ENCODE assay signal across 12 mouse cellular contexts in the genomic region with DNA sequence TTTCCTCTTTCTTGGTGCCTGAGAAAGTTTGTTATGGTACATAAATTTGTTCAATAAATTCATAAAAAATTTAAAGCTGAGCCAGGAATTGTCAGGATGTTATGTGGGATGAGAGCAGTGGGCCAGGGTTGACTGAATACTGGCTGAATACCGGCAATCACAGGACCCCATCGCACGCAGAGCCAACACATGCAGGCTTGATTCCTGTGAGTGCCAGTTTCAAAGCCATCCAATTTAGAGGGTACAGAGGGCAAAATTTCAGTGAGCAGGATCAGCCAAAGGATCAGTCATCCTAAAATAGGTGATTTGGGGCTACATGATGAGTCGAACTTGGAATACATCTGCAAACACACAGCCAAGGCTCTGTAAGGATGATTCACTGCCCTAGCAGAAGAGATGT.
"Had no signal": no experiment of that assay in that cellular context is flagged by ENCODE, and none has a peak within 500 bp of the region (broad histone marks: within the 10 kb centered on the region; RNA-seq: fewer than 3 reads in every experiment).

No protein-coding gene starts in this region.

- DNase-seq: retina, postnatal 1 day; right cerebral cortex, adult 18-20 months; right cerebral cortex, postnatal 14 days; right cerebral cortex, postnatal 25 days; right cerebral cortex, postnatal 4 days; spleen, adult 18-20 months; thymus, adult 18-20 months; thymus, adult 2 months; thymus, postnatal 14 days; thymus, postnatal 25 days; thymus, postnatal 36 days; thymus, postnatal 4 days had no signal
